Mouse (Mus musculus): ENCODE data around the gene Cstad.

DNA sequence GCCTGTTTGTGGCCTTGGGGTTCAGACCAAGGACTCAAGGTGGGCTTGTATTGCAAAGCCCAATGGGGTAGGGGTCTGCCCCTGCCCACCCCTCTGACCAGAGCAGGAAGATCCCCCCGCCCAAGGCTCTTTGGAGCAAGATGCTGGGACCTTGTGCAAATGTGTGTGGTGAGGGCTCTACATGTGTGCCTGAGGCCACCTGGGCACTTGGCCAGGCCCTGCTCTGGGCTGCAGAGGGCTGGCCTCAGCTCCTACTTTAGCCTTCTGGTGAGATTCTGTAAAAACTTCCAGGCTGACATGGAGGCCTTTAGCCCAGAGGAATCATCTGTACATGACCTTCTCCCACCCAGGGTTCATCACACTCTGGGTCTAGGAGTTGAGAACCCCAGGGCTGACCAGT lies 35.3 kb upstream of the Cstad start:
- TF ChIP-seq POLR2A (IDR thresholded peaks at IDR 0.05; ENCODE audit: low read depth, low read length) (no peak), CTCF (IDR thresholded peaks at IDR 0.05; ENCODE audit: extremely low read depth, insufficient read length, insufficient replicate concordance, low read depth, low read length) (no peak)
